Mouse (Mus musculus): Measurements from ENCODE around the gene Myh11.

The Myh11 gene

DNA sequence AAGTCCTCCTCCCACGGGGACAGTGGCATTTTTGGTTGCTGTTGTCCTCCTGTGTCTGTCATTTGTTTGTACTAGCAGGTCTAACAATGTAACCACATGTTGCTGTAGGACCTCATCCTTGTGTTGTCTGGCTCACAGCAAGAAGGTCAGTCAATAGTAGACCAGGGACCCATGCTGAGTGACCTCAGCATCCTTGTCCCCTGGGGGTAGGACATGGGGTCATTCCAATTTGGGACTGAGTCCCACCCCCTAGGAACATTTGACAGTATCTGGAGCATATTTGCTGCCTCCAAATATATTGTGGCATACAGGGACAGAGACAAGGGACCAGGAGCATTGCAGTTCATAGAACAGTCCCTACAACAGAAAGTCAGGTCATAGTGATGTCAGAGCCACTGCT is 41.3 kb downstream of the Myh11 start:
- DNase-seq (ENCODE audit: low read depth, low spot score): no peak
- Histone ChIP-seq H3K36me3 (ENCODE audit: control insufficient read depth, insufficient read depth, low read length, poor library complexity, severe bottlenecking) (no peaks in the 10 kb centered on the region), H3K27me3 (ENCODE audit: control insufficient read depth, insufficient read depth, low read length, poor library complexity, severe bottlenecking) (no peaks in the 10 kb centered on the region)

DNA sequence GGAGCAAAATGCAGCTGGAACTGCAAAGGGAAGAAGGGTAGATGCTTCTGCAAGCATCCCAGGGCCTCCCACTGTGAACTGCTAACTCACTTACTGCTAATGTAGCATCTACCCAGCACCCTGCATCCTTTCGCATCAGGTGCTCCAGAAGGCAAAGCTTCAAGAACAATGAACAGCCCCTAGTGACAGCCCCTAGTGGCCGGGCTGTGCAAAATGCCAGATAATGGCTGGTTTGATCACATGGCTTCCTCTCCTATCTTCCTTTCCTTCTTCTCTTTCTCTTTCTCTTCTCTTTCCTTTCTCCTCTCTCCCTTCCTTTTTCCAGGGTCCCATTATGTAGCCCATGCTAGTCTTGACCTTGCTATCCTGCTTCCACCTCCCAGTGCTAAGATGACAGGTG is 48.6 kb downstream of the Myh11 start:
- no peaks in the 10 kb centered on the region; the same call in 1 of the 2 replicates for H3K27me3 ChIP-seq (ENCODE audit: control insufficient read depth, insufficient read depth, low read length, poor library complexity, severe bottlenecking)
- H3K36me3 ChIP-seq (ENCODE audit: control insufficient read depth, insufficient read depth, low read length, poor library complexity, severe bottlenecking): no peaks in the 10 kb centered on the region
- peak; percentile 6 for DNase-seq (ENCODE audit: low read depth, low spot score)

DNA sequence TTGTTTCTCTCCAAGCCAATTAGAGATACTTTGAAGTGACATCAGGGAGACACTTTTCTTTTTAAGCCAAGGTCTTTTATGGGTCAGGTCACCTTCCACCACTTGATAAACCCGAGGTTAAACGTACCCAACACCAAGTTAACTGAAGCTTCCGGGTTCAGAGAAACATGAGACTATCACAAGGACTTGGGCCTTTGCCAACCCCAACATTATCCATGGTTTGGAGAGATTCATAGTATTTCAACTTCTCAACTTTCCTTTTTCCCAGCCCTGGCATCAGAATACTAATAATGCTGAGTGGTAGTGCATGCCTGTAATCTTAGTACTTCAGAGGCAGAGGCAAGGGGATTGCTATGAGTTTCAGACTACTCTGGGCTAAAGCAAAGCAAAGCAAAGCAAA is 49.1 kb downstream of the Myh11 start:
- Histone ChIP-seq H3K36me3 (ENCODE audit: control insufficient read depth, insufficient read depth, low read length, poor library complexity, severe bottlenecking) (no peaks in the 10 kb centered on the region), H3K27me3 (ENCODE audit: control insufficient read depth, insufficient read depth, low read length, poor library complexity, severe bottlenecking) (no peaks in the 10 kb centered on the region; the same call in 1 of the 2 replicates)
- no peak for DNase-seq (ENCODE audit: low read depth, low spot score)

DNA sequence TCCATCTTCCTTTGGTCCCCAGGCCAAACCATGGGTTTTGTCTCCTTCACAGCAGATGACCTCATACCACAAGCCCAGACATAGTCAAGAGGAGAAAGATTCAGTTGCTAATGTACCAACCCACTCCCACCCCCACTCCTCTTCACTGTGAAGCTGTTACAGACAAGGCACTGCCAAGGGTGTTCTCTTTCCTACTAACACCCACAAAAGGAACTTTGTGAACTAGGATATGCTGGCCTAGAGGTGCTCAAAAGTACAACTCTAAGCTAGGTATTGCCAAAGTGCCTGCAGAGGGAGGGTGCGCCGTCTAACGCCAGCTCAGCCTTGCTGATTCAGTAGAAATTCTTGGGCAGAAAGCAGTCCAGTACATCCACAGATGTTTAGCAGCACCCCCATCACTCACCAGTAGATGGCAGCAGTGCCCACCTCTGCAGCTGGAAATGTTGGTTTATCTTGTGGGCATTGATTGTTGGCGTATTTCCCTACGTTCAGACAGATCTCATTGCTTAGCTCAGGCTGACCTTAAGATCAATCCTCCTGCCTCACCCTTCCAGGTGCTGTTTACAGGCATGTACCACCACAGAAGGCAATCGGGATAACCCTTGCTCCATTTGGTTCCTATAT is 54.0 kb downstream of the Myh11 start:
- peak; percentile 72 for DNase-seq (ENCODE audit: low read depth, low spot score)
- Histone ChIP-seq H3K27me3 (ENCODE audit: control insufficient read depth, insufficient read depth, low read length, poor library complexity, severe bottlenecking) (no peaks in the 10 kb centered on the region), H3K36me3 (ENCODE audit: control insufficient read depth, insufficient read depth, low read length, poor library complexity, severe bottlenecking) (no peaks in the 10 kb centered on the region)

DNA sequence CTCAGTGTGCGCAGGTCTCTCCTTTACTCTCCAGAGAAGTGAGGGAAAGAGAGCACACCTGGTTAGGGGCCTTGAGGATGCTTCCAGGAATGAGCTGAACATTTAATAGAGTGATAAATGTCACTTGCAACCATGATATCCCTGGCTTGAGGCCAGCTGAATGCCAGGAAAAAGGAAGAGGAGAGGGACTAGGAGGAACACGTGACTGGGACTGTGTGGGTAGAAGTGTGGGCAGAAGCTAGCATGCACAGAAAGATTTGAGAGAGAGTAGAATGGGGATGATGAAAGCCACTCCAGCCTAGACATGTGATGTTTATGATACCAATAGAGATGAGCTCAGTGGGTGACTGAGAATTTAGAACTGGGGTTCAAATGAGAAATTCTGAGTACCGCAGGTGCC is 76.0 kb downstream of the Myh11 start:
- DNase-seq (ENCODE audit: low read depth, low spot score): no peak
- Histone ChIP-seq H3K27me3 (ENCODE audit: control insufficient read depth, insufficient read depth, low read length, poor library complexity, severe bottlenecking) (no peaks in the 10 kb centered on the region), H3K36me3 (ENCODE audit: control insufficient read depth, insufficient read depth, low read length, poor library complexity, severe bottlenecking) (no peaks in the 10 kb centered on the region)

DNA sequence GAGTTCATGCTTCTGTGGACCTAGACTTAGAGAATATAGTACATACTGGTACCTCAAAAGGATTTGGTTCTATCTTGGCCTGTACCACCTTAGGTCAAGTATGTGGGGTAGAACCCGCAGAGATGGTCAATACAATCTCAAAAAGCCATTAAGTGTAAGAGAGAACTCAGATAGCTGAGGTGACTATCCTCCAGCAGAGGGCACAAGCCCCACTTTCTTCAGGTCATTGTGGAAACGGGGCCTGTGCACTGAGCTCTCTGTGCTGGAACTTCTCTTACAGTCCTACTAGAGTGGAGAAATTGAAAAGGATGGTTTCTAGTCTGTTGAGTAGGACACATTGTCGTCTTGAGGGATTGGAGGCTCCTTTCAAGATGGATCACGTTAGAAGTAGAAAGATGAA is 92.4 kb downstream of the Myh11 start:
- Histone ChIP-seq H3K27me3 (ENCODE audit: control insufficient read depth, insufficient read depth, low read length, poor library complexity, severe bottlenecking) (no peaks in the 10 kb centered on the region), H3K36me3 (ENCODE audit: control insufficient read depth, insufficient read depth, low read length, poor library complexity, severe bottlenecking) (no peaks in the 10 kb centered on the region)
- no peak for DNase-seq (ENCODE audit: low read depth, low spot score)

DNA sequence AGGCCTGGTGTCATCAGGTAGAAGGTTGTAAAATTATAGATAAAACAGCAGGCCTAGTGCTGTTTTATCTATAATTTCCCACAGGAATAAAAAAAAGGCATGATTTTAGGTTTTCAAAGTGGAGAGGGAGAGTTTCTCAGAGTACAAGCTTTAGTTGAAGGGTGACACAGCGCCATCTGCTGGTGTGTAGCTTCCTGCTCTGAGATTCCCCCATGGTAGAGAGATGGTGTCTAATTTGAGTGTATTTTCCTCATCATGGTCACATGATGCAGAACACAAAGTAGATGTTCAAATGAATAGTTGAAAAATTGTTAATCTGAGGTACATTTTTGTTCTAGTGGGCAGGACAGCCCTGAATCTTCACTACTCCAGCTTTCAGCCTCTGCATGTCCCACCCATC is 95.7 kb downstream of the Myh11 start:
- no peaks in the 10 kb centered on the region for H3K27me3 ChIP-seq (ENCODE audit: control insufficient read depth, insufficient read depth, low read length, poor library complexity, severe bottlenecking)
- DNase-seq (ENCODE audit: low read depth, low spot score): peak; percentile 72
- peaks cover 13% of the 10 kb centered on the region; the same call in 1 of the 2 replicates for H3K36me3 ChIP-seq (ENCODE audit: control insufficient read depth, insufficient read depth, low read length, poor library complexity, severe bottlenecking)

DNA sequence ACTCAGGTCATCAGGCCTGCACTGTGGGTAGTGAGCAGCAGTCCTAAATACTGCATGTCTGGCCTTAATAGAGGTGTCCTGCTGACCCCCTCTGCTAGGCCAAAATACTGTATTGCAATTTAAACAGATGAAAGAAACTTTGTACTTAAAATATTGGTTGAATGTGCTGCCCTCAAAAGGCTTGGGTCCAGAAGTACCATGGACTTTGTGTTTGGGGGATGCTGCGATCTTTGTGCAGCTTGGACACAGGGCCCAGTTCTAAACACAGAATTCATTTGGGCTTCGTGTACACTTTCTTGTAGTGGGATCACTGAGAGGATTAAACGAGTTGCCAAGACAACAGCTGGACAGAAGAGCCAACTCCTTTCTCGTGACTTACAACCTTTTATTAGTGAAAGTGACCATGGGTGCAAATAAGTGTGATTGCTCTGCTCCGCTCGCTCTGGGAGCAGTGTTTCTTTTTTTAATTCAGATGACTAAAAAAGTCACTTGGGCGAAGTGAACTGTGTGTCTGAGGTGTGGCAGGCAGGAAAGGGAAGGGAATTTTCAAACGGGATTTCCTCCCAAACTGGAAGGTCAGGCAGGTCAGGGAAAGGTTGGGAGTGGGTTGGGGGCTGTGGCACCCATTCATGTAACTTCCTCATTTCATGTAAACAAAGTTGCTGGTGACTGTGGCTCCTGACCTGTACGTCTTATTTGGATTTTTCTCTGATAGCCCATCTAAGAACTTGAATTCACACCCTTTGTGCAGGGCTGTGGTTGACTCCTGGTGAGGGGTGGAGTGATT is 96.8 kb downstream of the Myh11 start:
- no peaks in the 10 kb centered on the region for H3K27me3 ChIP-seq (ENCODE audit: control insufficient read depth, insufficient read depth, low read length, poor library complexity, severe bottlenecking)
- DNase-seq (ENCODE audit: low read depth, low spot score): no peak
- H3K36me3 ChIP-seq (ENCODE audit: control insufficient read depth, insufficient read depth, low read length, poor library complexity, severe bottlenecking): peaks cover 21% of the 10 kb centered on the region

DNA sequence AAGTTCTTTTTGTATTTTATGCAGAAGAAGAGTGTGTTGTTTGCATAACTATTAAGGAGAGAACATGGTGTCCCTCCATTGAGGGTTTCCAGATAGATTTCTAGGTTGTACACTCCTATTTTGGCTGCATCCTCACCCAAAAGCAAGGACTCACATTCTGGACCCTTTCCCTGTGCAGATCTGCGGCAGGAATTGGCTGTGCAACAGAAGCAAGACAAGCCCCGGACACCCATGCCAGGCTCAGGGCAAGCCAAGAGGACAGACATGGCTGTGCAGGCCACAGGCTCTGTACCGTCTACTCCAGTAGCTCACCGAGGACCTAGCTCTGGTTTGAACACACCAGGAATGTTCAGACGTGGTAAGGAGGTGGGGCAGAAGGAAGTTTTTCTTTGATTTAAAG is 105.7 kb downstream of the Myh11 start:
- DNase-seq (ENCODE audit: low read depth, low spot score): no peak
- Histone ChIP-seq H3K36me3 (ENCODE audit: control insufficient read depth, insufficient read depth, low read length, poor library complexity, severe bottlenecking) (peaks cover 35% of the 10 kb centered on the region), H3K27me3 (ENCODE audit: control insufficient read depth, insufficient read depth, low read length, poor library complexity, severe bottlenecking) (no peaks in the 10 kb centered on the region)

DNA sequence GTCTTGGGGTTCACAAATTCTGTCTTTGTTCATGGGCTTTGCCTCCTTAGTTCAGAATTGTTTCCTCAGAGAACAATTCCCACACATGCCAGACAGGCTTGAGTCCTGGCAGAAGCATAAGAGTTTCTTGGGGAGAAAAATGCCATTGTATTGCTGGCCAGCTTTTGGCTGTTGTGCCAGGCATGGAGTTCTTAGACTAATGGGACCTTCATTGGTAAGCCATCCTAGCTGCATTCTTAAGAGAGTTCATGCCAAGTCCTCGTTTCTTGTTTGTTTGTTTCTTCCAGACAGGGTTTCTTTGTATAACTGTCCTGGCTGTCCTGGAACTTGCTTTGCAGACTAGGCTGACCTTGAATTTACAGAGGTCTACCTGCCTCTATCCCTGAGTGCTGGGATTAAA is 107.3 kb downstream of the Myh11 start:
- H3K36me3 ChIP-seq (ENCODE audit: control insufficient read depth, insufficient read depth, low read length, poor library complexity, severe bottlenecking): peaks cover 29% of the 10 kb centered on the region
- no peak for DNase-seq (ENCODE audit: low read depth, low spot score)
- H3K27me3 ChIP-seq (ENCODE audit: control insufficient read depth, insufficient read depth, low read length, poor library complexity, severe bottlenecking): no peaks in the 10 kb centered on the region

DNA sequence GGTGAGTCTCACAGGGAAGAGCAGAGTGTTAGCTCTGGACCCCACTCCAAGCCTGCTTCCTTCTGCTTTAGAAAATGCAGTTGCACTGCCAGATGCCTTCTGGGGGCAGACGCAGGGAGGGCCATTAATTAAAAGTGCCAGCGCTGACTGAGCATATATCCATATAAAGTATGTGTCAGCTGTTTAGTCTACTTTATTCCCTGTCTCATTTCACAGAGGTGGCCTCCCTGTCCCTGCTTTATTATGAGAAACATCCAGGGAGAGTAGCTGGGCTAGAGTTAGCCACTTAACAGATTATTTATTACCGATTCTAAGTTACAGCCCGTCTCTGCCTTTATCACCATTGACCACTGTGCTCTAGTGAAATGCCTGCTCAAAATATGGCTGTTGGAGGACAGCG is 108.8 kb downstream of the Myh11 start:
- DNase-seq (ENCODE audit: low read depth, low spot score): no peak
- Histone ChIP-seq H3K27me3 (ENCODE audit: control insufficient read depth, insufficient read depth, low read length, poor library complexity, severe bottlenecking) (no peaks in the 10 kb centered on the region), H3K36me3 (ENCODE audit: control insufficient read depth, insufficient read depth, low read length, poor library complexity, severe bottlenecking) (peaks cover 27% of the 10 kb centered on the region)

DNA sequence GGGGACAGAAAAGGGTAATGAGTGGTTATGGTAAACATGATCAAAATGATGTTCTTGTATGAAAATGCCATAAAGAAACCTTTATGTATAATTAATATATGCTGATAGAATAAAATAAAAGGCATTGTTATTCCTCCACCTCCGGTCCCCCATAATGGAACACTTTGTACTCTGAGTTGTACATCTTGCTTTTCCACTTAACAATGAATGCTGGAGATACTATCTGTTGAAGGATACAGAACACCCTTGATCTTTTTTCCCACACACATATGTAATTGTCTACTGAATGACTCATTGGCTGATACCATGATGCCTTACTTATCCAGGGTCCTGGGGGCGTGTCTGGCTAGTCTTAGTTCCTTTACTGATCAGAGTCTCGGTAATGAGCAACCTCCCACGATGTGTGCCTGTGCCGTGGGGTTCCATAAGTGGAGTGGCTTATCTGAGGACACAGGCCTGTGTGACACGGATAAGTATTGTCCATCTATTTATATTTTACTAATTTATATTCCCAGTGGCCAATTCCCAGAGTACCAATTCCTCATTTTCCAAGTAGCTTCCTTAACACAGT is 110.9 kb downstream of the Myh11 start:
- DNase-seq (ENCODE audit: low read depth, low spot score): no peak
- H3K27me3 ChIP-seq (ENCODE audit: control insufficient read depth, insufficient read depth, low read length, poor library complexity, severe bottlenecking): no peaks in the 10 kb centered on the region
- H3K36me3 ChIP-seq (ENCODE audit: control insufficient read depth, insufficient read depth, low read length, poor library complexity, severe bottlenecking): peaks cover 25% of the 10 kb centered on the region

DNA sequence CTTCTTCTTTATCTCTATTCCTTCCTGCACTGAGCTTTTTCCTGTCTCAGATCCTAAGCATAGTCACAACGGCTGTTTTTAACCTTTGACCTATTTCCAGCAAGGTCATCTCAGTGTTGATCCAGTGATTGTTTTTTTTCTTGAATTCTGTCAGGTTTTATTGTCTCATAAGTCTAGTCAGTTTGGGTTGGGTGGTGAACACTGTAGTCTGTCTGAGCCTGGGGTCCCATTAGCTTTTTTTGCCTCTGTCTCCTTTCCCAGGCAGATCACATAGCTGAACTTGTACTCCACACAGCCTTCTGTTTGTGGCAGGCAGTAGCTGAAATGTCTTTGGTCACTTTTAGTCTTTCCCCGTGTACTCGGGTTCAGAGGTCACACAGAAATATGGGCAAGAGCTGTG is 113.1 kb downstream of the Myh11 start:
- no peak for DNase-seq (ENCODE audit: low read depth, low spot score)
- no peaks in the 10 kb centered on the region for H3K27me3 ChIP-seq (ENCODE audit: control insufficient read depth, insufficient read depth, low read length, poor library complexity, severe bottlenecking)
- peaks cover 20% of the 10 kb centered on the region for H3K36me3 ChIP-seq (ENCODE audit: control insufficient read depth, insufficient read depth, low read length, poor library complexity, severe bottlenecking)

DNA sequence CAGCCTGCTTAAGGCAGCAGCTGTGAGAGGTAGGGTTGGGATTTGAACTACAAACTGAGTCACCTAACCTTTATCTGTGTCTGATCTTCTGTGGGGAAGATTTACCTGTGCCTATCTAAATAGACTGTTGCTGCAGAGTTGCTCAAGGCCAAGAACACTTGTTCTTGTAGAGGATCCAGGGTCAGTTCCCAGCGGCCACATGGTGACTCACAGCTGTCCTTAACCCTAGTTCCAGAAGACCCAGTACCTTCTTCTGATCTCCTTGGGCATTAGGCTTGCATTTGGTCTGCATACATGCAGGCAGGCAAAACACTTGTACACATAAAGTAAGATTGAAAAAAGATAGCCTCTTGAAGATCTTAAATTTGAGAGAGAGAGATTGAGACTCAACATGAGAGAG is 121.5 kb downstream of the Myh11 start:
- Histone ChIP-seq H3K36me3 (ENCODE audit: control insufficient read depth, insufficient read depth, low read length, poor library complexity, severe bottlenecking) (peaks cover 4% of the 10 kb centered on the region), H3K27me3 (ENCODE audit: control insufficient read depth, insufficient read depth, low read length, poor library complexity, severe bottlenecking) (no peaks in the 10 kb centered on the region)
- DNase-seq (ENCODE audit: low read depth, low spot score): no peak

DNA sequence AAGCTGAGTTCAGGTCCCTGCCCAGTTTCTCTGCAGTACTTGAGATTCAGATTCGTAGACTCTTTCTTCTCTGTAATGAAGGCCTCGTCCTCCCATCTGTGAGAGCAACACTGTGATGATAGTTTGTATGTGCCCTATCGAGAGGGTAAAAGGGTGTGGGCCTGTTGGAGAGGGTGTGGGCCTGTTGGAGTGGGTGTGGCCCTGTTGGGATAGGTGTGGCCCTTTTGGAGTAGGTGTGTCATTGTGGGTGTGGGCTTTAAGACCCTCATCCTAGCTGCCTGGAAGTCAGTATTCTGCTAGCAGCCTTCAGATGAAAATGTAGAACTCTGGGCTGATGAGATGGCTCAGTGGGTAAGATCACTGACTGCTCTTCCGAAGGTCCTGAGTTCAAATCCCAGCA is 124.7 kb downstream of the Myh11 start:
- no peak for DNase-seq (ENCODE audit: low read depth, low spot score)
- Histone ChIP-seq H3K36me3 (ENCODE audit: control insufficient read depth, insufficient read depth, low read length, poor library complexity, severe bottlenecking) (peaks cover 4% of the 10 kb centered on the region; the same call in 1 of the 2 replicates), H3K27me3 (ENCODE audit: control insufficient read depth, insufficient read depth, low read length, poor library complexity, severe bottlenecking) (no peaks in the 10 kb centered on the region)

Measured in splenic B cell, adult 2 months (primary cell).